Mouse (Mus musculus) liver, adult 2 months (tissue): ENCODE measurements around the gene Synpo2.

Source experiments
- CTCF ChIP-seq: fragments of 200-500 bp; IDR thresholded peaks from 2 replicates; pipeline ENCODE4 v1.5.1; 2011; ENCODE audit warnings: low read depth, low read length, control low read depth
- POLR2A ChIP-seq: fragments of 200-500 bp; IDR thresholded peaks from 2 replicates; pipeline ENCODE4 v1.6.1; 2011; ENCODE audit warnings: low read length, control low read depth; ENCODE audit not compliant: insufficient read depth; ENCODE audit errors: extremely low read depth

DNA sequence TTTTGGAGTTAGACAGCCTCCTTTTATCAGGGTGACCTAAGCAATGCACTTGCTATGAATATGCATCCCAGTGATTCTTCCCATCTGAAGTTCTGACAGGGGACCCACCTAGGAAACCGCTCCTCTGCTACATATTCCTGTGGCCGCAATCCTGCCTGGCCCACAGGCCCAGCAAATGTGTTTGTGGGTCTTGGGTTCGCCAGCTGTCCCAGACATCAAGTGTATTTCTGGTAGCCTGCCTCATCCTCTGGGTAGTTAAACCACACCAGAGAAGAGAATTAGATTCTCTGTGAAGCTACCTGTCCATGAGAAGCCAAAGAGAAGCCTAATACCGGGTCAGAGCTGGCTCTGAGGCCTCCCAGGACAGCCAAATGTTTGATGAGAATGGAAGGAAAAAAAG lies 90.0 kb downstream of the Synpo2 start:
- TF ChIP-seq POLR2A (no peak), CTCF (no peak)
